Mouse (Mus musculus) cerebellum, postnatal 4 days (tissue): ENCODE measurements around the gene Slc38a2.

Source experiments
- DNase-seq, 2 experiments: peaks; one replicate each; pipeline ENCODE4 v3.0.0; 2022; ENCODE audit warnings: low spot score in 2 of 2, mixed read lengths in 1 of 2

The Slc38a2 gene

DNA sequence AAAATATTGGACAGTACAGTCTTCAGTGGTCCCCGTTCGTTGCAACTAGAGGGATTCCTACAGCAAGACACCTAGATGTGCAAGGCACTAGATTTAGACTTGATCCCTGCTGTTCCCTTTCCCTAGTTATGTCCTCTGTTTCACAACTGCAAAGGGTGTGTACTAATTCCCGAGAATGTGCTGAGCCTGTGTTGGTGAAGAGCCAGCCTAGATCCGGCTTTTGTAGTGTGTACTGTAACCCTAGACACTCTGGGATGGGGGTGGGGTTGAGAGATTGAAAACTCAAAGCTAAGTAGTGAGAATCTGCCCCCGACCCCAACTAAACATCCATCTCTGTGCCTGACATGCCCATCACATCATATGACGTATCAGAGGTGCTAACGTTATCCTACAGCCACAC, 18.9 kb upstream of the Slc38a2 start:
- DNase-seq, result no peak

GRCm38 (mm10) chr15:96717181-96717580, 17.7 kb upstream of the Slc38a2 start:
- no peak for DNase-seq

DNA sequence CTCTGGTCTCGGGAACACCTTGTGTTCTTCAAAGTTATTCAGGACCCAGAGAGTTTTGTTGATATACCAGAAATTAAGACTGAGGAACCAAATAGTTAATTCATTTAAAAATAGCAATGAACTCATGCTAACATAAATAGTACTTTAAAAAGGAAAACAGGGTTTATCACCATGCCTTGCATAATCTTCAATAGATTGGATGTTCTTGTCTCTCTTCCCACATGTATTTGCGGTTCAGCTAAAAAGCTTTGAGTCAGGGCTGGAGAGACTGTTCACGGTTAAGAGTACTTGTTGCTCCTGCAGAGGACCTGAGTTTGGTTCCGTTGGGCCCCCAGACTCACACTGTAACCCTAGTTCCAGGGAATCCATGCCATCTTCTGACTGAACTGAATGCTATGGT, 16.8 kb upstream of the Slc38a2 start:
- DNase-seq, result no peak

DNA sequence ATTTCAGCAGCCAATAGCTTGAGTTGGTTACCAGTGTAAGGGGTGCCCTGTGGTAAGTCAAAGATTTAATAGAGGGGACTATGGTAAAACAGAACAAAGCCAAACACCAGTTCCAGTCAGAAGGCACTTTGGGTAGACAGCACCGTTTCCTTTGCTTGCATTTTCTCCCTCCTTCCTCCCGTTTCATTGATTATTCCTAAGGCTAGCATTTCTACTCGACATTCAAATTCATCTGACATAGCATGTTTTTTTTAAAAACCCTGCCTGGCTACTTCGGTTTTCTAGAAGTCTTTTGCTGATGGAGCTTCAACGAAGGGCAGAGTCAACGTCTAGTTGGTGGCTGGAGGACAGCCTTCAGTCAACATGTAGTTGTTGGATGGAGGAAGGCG, 16.2 kb upstream of the Slc38a2 start:
- DNase-seq, result no peak

DNA sequence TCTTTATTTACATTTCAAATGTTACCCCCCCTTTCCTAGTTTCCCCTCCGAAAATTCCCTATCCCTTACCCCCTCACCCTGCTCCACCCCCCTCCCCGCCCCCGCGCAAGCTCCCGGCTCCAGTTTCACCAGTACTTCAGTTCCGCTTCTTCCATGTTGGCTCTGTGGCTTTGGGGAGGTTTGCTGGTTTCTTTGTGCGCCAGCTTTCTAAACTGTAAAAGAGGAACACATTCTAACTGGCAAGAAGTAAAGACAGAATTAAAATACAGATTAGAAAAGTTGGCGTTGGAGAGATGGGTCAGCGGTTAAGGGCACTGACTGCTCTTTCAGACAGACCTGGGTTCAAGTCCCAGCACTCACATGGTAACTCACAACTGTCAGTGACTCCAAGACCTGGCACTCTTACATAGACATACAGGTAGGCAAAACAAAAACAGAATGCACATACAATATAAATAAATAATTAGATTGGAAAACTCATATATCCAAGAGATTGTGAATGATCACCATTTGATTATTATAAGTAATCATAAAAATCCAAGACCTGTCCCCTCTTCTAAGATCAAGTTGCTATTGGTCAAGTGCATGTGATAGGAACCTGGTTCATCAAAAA, 15.7 kb upstream of the Slc38a2 start:
- DNase-seq, result no peak

GRCm38 (mm10) chr15:96714676-96715016, 15.1 kb upstream of the Slc38a2 start:
- DNase-seq, result no peak

DNA sequence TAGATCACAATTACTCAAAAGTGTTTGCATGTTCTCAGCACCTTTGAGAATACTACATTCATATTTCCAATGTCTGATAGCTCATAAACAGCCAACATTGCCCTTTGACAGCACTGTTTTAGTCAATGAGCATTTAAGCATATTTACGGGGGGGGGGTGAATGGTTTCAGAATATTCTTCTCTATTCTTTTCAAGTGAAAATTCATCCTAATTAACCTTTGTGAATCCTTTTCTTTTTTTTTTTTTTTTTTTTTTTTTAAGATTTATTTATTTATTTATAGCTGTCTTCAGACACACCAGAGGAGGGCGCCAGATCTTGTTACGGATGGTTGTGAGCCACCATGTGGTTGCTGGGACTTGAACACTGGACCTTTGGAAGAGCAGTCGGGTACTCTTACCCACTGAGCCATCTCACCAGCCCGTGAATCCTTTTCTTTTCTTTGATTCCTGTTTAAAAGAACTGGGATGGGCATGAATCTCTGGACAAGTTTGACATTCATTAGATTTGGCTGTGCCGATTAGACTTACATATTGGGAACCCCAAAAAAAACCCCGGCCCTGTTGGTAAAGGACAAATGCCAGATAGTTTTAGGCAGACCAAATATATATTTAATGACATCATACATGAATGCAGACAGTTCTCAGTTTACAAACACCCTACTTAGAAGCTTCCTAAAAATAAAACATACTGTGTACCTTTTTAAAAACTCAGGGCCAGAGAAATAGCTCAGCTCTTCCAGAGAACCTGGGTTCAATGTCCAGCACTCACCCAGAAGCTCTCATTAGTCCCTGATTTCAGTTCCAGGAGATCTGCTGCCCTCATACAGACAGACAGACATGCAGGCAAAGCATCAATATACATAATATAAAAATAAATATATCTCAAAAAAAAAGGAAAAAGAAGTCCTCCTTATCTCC, 14.5 kb upstream of the Slc38a2 start:
- no peak for DNase-seq

DNA sequence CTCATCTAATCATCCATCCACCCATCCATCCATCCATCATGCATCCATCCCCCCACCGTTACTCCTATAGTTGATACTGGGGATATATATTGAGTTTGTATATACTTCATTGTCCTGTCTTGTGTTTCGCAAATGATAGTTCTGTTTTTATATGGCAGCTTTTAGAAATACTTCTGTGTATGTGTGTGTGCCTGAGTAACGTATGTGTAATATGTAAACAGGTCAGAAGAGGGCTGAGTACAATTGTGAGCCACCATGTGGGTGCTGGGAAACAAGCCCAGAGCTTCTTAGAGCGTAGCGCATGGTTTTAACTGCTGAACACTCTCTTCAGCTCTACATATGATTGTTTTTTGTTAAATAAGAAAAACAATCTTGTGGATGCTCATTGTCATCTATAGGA, 12.8 kb upstream of the Slc38a2 start:
- DNase-seq, result no peak

- no peak for DNase-seq
Observed at GRCm38 (mm10) chr15:96711664-96712063, 12.1 kb upstream of the Slc38a2 start.

- no peak for DNase-seq
Observed at GRCm38 (mm10) chr15:96710352-96711114, 11.0 kb upstream of the Slc38a2 start.

DNA sequence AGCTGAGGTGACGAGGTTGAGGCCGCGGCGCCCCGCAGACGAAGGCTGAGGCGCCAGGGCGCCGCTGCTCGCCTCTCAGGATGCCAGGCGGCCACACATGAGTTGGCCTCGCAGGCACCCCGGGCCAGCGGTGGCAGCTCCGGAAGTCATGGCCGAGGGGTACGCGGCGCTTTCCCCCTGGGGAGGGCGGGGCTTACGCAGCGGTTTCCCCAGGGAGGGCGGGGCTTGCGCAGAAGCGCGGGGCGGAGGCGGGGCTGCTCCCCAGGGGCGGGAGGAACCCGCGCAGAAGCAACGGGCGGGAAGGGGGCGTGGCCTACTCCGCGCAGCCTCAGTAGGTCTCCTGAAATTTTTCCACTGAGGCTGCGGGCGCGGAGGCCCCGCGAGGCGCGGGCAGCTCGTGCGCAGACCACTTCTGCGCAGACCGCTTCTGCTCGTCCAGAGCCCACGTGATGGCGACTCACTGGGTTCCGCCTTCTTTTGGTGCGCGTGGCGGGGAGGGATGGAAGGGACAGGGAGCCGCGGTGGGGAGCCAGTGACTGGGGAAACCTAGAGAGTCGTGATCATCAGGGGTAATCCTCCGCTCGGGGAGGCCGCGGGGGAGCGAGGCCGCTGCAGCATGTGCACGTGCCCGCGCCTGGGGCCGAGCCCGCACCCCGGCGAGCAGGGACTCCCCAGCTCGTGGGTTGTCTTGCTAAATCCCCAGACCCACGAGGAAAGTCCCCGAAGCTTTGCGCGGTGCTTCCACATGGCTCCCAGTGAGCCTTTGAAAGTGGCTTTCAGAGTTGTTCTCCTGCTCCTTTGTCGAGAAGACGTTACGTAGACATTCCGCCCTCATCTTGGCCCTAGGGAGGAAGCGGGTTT, 10.2 kb upstream of the Slc38a2 start:
- DNase-seq, result peak; percentile 97 to 99

GRCm38 (mm10) chr15:96708976-96709490, 9.5 kb upstream of the Slc38a2 start:
- no peak for DNase-seq

DNA sequence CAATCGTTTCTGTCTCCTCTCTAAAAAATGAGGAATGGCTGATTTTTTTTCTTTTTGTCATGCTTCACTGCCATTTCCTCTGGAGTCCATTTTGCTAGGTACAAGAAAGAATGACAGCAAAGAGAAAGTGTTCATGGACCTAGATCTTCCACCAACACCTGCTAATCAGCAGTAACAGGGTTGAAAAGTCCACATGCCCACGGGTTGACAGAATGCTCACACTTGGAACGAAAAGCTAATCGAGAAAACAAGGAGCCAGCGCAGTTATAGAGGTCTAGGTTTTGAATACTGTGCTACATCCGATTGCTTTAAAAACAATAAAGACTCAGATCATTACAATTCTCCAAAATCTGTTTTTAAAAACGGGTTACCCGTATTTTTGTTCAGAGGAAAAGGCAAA, 8.9 kb upstream of the Slc38a2 start:
- no peak for DNase-seq

GRCm38 (mm10) chr15:96707936-96708335, 8.4 kb upstream of the Slc38a2 start:
- no peak for DNase-seq

DNA sequence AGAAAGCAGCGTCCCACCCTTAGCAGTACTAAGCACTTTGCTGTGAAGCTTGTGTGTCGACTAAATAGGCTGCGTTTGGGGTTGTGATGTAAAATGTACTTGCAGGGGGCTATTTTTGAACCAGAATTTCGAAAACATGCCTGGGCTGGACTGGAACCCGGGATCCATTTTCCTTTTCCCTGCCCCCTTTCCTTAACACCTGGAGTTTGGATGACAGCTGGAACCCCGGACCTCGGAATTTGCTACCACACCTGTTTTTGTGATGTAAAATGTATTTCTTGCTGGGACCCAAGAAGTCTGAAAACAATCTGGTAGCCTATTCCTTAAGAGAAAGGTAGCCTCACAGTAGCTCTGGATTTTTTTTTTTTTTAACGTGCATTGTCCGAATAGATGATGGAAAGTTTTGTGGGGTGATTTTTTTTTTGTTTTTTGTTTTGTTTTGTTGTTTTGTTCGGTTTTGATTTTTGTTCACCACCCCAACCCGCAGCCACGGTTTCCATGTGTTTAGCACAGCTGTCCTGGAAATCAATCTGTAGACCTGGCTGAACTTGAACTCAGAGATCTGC, 3.0 kb upstream of the Slc38a2 start:
- no peak for DNase-seq

DNA sequence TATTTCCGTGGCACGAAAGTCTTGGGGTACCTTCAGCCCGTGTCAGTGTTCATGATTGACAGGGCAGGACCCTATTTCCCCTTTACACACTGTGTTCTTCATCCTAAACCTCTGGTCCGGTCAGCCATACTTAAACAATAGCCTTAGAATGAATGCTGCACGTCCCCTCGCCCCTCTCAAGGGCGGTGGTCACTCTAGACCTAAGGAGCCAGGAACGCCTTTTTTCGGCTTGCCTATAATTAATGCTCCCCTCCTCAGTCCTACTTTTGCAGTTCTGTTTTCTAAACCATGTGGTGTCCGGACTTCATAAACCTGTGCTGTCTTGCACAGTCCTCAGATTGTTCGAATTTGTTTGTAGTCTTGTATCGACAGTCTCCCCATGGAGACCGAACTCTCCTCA, 1.2 kb upstream of the Slc38a2 start:
- DNase-seq, result no peak

DNA sequence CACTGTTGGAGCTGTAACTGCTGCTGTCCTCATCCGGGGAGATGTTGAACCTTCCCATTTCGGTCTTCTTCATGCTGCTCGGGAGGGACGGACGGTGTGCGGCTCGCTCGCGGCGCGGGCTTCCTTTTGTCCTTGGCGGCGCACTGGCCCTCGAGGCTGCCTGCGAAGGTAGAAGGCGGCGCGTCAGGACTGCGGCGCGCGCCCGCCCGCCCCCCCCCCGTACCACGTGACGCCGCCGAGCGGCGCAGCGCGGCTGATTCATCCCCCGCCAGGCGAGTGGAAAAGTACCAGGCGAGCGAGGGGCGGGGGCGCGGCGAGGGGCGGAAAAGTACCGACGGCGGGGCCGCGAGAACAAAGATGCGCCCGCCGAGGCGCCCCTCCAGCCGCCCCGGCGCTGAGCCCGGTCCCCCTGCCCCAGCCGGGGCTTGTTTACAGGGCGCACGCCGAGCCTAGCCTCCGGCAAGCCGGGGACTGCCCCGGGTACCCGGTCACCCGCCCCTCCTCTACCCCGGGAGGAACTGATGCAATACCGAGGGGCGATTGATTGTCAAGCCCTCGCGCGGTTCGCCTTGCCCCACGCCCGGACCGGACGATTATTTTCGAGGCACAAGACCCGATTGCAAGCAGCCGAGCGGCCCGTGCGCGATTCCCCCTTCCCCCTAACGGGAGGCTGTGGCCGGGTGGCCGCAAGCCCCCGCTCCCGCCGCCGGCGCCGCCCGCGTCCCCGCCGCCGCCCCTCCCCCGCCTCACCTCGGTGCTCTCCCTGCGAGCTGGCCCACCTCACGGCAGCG, 677 bp downstream of the Slc38a2 start:
- DNase-seq, result peak; percentile 69 to 89

- no peak for DNase-seq
Observed at GRCm38 (mm10) chr15:96697901-96698657, 1.5 kb downstream of the Slc38a2 start.

DNA sequence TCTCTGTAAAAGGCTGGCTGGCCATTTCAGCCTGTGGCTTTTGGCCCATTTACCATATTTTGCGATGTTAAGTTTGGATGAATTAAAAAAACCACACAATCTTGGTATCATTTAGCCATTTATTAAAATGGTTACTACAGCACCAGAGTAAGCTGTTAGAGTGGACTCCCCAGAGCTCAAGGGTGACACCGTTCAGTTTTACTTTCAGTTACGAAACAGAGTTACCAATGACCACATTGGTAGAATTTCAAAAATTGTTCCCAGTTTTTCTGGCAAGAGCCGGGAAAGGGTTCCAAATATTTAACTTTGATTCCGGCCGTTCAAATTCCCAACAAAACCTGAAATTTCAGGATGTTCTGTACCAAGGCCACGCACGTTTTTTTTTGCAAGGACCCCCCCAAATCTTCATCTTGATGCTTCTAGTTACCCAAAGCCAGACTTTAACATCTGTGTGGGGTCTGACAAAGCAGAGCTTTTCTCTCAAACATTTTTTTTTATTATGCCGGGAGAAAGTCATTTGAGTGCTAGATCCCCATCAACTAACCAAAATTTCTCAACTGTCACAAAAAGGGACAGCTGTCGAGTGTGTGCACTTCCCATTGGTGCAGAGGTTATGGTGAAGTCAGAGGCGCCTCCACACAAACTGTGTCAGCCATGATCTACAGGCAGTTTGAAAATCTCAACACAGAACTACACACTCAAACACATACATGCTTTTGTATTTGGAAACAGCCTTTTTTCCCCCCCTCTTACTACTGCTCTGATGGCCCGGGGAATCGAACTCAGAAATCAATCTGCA, 2.8 kb downstream of the Slc38a2 start:
- no peak for DNase-seq
